Mouse (Mus musculus): ENCODE data around the gene Limch1.

DNA sequence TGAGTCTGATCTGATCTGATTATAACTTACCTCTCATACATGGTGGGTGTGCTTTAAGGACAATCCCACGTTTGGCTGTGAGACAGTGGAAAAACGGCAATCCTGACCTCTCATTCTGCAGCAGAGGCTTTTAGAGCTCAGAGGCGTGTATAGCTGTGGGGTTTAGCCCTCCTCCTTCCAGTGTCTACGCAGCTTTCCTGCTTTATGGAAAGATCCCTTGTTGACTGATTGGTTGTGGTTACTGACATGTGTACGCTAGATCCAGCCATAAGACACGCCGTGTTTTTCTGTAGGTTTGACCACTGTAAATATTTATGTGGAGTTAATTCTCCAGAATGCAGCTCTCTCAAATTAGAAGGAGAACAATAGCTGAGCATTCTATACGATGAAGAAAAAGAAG lies 81.2 kb downstream of the Limch1 start:
- TF ChIP-seq CTCF (IDR thresholded peaks at IDR 0.05; ENCODE audit: low read depth) (no peak), EP300 (IDR thresholded peaks at IDR 0.05; ENCODE audit: low read depth) (no peak)

All from liver, embryonic 14.5 days (tissue).